Mouse (Mus musculus) hindbrain, embryonic 11.5 days (tissue): ENCODE measurements around the gene Efr3b. TPM values are rescaled to one million over a fixed set of nuclear protein-coding genes. Genes with fewer than 3 reads are reported as not detected.
"Not testable (repeated sequence)": the region's sequence is repeated elsewhere in the genome, so short reads cannot be mapped to it uniquely, and the experiment has no call there.

ENCODE experiments used
- ATAC-seq: fragments of 200-750 bp; cut with Nextera tagmentation; 2 replicates; pipeline ENCODE4 v1.8.0; 2017; ENCODE audit warnings: mild to moderate bottlenecking, moderate TSS enrichment, moderate library complexity; ENCODE audit not compliant: low FRiP score
- DNase-seq: peaks from one replicate; pipeline ENCODE4 v3.0.0-alpha.2; 2015; ENCODE audit warnings: low spot score
- H3K27ac ChIP-seq: fragments of 300-500 bp; sonication (generic); 2 replicates; pipeline ENCODE4 v1.5.1; 2014; ENCODE audit warnings: mild to moderate bottlenecking, low read depth, low read length
- H3K27me3 ChIP-seq: fragments of 300-500 bp; sonication (generic); 2 replicates; pipeline ENCODE4 v1.6.1; 2014; ENCODE audit warnings: mild to moderate bottlenecking, low read length, moderate library complexity, mixed read lengths; ENCODE audit not compliant: control insufficient read depth, insufficient read depth
- H3K36me3 ChIP-seq: fragments of 300-500 bp; sonication (generic); 2 replicates; pipeline ENCODE4 v1.6.1; 2014; ENCODE audit warnings: mild to moderate bottlenecking, low read length, moderate library complexity, mixed read lengths; ENCODE audit not compliant: control insufficient read depth, insufficient read depth
- H3K4me1 ChIP-seq: fragments of 300-500 bp; sonication (generic); replicated peaks from 2 replicates; pipeline ENCODE4 v1.6.1; 2014; ENCODE audit warnings: low read length, mixed read lengths; ENCODE audit not compliant: control insufficient read depth, insufficient read depth
- H3K4me2 ChIP-seq: fragments of 300-500 bp; sonication (generic); replicated peaks from 2 replicates; pipeline ENCODE4 v1.6.1; 2014; ENCODE audit warnings: mild to moderate bottlenecking, low read depth, low read length
- H3K4me3 ChIP-seq: fragments of 300-500 bp; sonication (generic); 2 replicates; pipeline ENCODE4 v1.5.1; 2014; ENCODE audit warnings: low read depth, low read length
- H3K9ac ChIP-seq: fragments of 300-500 bp; sonication (generic); 2 replicates; pipeline ENCODE4 v1.6.1; 2014; ENCODE audit warnings: low read depth, low read length
- H3K9me3 ChIP-seq: fragments of 300-500 bp; sonication (generic); 2 replicates; pipeline ENCODE4 v1.6.1; 2016; ENCODE audit warnings: low read length; ENCODE audit not compliant: control insufficient read depth
- WGBS: fragments of 180-500 bp; shearing (Covaris S2); extraction: QIAGEN DNeasy Blood & Tissue Kit; methylation state at CpG from one replicate; pipeline ENCODE4 v1.1.7; 2014; 5-methylcytosine and 5-hydroxymethylcytosine counted together
- polyA plus RNA-seq: library from polyadenylated mRNA; unstranded; fragments of >200 nt; fragmentation: Nextera tagmentation; extraction: Ambion mirVana; gene quantifications from 2 replicates; pipeline ENCODE4 v1.2.1, GENCODE M21; 2014

Efr3b gene
- polyA plus RNA-seq, 1 experiment from 2014 or later: 11.2 TPM

- 4% methylated on average over 53 of the region's 53 CpGs for WGBS
- Histone ChIP-seq H3K4me1 (no peaks in the 10 kb centered on the region), H3K9me3 (no peaks in the 10 kb centered on the region), H3K4me3 (peak overlapping the region; percentile 57), H3K36me3 (no peaks in the 10 kb centered on the region), H3K9ac (peak overlapping the region; percentile 82), H3K4me2 (peak overlapping the region; percentile 79), H3K27me3 (peaks cover 3% of the 10 kb centered on the region), H3K27ac (peak overlapping the region; percentile 89)
- peak; percentile 97 for DNase-seq
- ATAC-seq: peak; percentile 97
Measured at GRCm38 (mm10) chr12:3959791-3960543, 78.7 kb downstream of the Efr3b start.

DNA sequence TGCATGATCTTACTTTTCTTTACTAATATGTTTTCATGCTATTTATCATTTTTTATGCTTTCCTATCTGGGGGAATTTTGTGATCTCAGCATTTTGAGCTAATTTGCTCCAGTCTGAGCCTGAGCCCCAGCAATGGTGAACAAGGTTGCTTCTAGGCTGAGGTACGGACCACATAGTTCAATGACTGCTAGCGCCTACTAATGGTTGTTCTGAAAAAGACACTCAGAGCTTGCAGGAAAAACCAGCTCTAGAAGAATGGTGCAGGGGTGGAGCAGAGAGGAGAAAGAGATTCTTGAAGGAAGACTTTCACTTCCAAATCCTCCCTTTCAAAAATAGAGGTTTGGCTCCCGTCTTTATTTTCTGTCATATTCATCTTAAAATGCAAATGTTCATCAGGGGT is 82.4 kb downstream of the Efr3b start:
- Histone ChIP-seq H3K4me2 (no peak overlapping the region), H3K36me3 (no peaks in the 10 kb centered on the region), H3K27ac (no peak overlapping the region), H3K27me3 (peaks cover 16% of the 10 kb centered on the region), H3K4me1 (no peaks in the 10 kb centered on the region), H3K4me3 (no peak overlapping the region), H3K9ac (no peak overlapping the region), H3K9me3 (no peaks in the 10 kb centered on the region)
- WGBS: 12% methylated on average over 3 of the region's 3 CpGs
- ATAC-seq (no peak), DNase-seq (peak; percentile 55)

GRCm38 (mm10) chr12:3955371-3955770 is 83.3 kb downstream of the Efr3b start:
- Histone ChIP-seq H3K9me3 (no peaks in the 10 kb centered on the region), H3K4me3 (no peak overlapping the region), H3K4me2 (no peak overlapping the region), H3K4me1 (no peaks in the 10 kb centered on the region), H3K27me3 (peaks cover 16% of the 10 kb centered on the region), H3K9ac (no peak overlapping the region), H3K27ac (no peak overlapping the region), H3K36me3 (no peaks in the 10 kb centered on the region)
- DNase-seq: peak; percentile 66
- no peak for ATAC-seq
- 33% methylated on average over 10 of the region's 10 CpGs for WGBS

DNA sequence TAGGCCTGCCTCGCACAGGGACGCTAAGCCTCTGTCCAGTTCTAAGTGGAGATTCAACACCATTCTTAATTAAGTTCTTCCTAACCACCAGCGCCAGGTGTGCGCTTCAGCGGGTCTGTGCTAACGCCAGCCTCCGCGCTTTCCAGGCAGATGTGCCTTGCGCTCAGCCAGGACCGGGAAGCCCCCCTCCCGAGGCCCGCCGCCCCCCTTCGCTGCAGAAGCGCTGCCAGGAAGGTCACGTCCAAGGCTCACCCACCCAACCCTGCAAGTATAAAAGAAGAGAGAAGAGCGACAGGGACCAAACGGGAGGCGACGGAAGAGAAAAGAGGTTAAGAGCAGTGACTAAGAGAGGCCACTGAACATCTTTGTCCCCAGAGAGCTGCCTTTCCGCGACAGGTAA is 84.1 kb downstream of the Efr3b start, which contains the start of gene Pomc:
Gene Pomc (plus strand): TSS at position 301 of the 400 bp plus-strand sequence.
- WGBS: 21% methylated on average over 22 of the region's 22 CpGs
- Histone ChIP-seq H3K9ac (no peak within 1 kb of the TSS), H3K4me3 (no peak within 1 kb of the TSS), H3K9me3 (no peaks in the 10 kb centered on the region), H3K4me1 (no peaks in the 10 kb centered on the region), H3K27ac (no peak within 1 kb of the TSS), H3K36me3 (no peaks in the 10 kb centered on the region), H3K27me3 (peaks cover 16% of the 10 kb centered on the region), H3K4me2 (no peak within 1 kb of the TSS)
- no peak for DNase-seq
- no peak for ATAC-seq

DNA sequence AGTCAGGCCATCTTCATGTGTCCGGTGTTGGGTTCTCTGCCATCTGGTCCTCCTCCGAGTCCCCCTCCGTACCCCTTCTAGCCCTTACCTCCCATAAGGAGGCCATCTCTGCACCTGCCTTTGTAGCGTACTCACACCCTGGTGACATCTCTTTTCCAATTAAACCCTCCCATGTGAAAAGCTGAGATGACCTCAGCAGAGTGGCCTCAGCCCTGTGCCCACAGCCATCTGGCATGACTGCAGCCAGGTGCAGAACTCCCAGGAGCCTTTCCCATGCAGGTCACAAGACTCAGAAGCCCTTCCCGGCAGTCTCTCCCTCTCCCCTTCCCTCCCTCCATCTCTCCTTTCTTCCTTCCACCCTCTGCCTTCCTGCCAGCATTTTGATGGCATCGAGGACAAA is 91.2 kb downstream of the Efr3b start:
- WGBS: 78% methylated on average over 6 of the region's 6 CpGs
- no peaks in the 10 kb centered on the region for H3K27me3 ChIP-seq
- no peak for ATAC-seq
- no peak overlapping the region for H3K4me2 ChIP-seq
- H3K4me1 ChIP-seq: no peaks in the 10 kb centered on the region
- H3K9ac ChIP-seq: no peak overlapping the region
- no peaks in the 10 kb centered on the region for H3K9me3 ChIP-seq
- no peak overlapping the region for H3K4me3 ChIP-seq
- DNase-seq: no peak
- no peak overlapping the region for H3K27ac ChIP-seq
- H3K36me3 ChIP-seq: no peaks in the 10 kb centered on the region

DNA sequence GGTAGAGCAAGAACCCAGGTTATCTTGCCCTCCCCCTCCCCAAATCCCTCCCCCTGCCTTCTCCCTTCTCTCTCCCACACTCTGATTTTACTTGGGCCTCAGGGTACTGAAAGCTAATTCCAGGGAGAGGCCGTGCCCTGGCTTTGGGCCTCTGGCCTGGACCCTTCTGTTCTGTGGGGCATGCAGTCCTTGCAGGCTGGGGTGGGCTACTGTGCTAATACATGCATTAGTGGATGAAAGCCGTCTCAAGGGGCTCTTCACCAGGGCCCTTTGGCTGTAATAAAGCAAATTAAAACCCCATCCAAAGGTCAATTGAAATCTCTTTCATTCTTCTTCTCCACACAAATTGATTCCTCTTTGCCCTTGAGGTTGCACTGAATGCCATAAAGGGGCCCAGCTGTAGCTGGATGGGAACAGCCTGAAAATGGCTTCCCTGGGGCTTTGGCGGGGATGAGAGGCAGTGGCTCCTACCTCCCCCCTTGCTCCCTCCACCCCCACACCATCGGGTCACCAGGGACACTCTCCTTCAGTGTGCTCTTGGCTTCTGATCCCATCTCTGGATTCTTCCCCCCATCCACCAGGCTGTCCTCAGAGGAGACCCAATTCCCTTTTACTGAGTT is 94.2 kb downstream of the Efr3b start:
- no peaks in the 10 kb centered on the region for H3K36me3 ChIP-seq
- DNase-seq (peak; percentile 40), ATAC-seq (peak; percentile 80)
- 52% methylated on average over 4 of the region's 4 CpGs for WGBS
- no peak overlapping the region for H3K9ac ChIP-seq
- no peak overlapping the region for H3K27ac ChIP-seq
- no peaks in the 10 kb centered on the region for H3K9me3 ChIP-seq
- H3K4me2 ChIP-seq: no peak overlapping the region
- no peaks in the 10 kb centered on the region for H3K27me3 ChIP-seq
- no peak overlapping the region for H3K4me3 ChIP-seq
- no peaks in the 10 kb centered on the region for H3K4me1 ChIP-seq

DNA sequence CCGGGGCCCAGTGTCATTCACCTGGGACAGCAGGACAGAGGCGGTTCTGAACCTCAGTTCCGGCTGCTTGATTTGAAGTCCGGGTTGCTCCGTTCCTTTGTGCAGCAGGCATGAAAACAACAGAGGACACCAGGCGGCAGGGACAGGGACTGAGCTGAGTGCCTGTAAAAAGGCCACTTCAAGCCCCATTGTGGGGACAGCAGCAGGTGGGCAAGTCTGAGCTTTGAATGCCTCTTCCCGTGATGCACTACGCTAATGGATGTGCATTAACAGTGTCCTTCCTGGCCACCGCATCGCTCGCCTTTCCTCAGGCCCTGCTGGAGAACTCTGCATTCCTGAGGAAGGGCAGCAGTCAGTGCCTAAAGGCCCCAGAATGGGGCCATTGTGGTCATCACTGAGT is 96.7 kb downstream of the Efr3b start:
- no peak overlapping the region for H3K4me3 ChIP-seq
- no peak overlapping the region for H3K9ac ChIP-seq
- peak; percentile 33 for DNase-seq
- H3K27me3 ChIP-seq: no peaks in the 10 kb centered on the region
- no peak overlapping the region for H3K27ac ChIP-seq
- H3K9me3 ChIP-seq: no peaks in the 10 kb centered on the region
- H3K36me3 ChIP-seq: no peaks in the 10 kb centered on the region
- no peak overlapping the region for H3K4me2 ChIP-seq
- WGBS: 16% methylated on average over 11 of the region's 11 CpGs
- peak; percentile 47; the same call in 1 of the 2 replicates for ATAC-seq
- H3K4me1 ChIP-seq: no peaks in the 10 kb centered on the region

DNA sequence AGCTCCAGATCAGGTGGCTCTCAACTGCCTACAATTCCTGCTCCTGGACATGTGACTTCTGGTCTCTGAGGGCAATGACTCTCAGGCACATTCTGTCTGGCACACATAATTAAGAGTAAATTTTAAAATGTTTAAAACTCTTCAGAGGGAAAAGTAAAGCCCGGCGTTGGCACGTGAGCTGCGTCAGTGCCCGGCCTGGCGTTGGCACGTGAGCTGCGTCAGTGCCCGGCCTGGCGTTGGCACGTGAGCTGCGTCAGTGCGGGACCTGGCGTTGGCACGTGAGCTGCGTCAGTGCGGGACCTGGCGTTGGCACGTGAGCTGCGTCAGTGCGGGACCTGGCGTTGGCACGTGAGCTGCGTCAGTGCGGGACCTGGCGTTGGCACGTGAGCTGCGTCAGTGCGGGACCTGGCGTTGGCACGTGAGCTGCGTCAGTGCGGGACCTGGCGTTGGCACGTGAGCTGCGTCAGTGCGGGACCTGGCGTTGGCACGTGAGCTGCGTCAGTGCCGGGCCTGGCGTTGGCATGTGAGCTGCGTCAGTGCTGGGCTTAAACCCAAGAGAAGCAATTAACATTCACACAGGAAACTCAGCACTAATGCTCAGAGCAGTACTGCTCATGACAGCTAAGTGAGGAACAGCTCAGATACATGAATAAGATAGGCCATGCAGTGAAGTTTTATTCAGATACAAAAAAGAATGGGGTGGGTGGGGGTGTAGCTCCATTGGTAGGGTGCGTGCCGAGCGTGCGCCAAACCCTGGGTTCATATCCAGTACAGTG is 108.4 kb downstream of the Efr3b start:
- not testable (repeated sequence) for H3K27me3 ChIP-seq, H3K4me1 ChIP-seq, H3K4me2 ChIP-seq, H3K27ac ChIP-seq, H3K4me3 ChIP-seq, DNase-seq, H3K36me3 ChIP-seq, H3K9me3 ChIP-seq, H3K9ac ChIP-seq, ATAC-seq
- WGBS: 93% methylated on average over 31 of the region's 47 CpGs
